Mouse (Mus musculus): Measurements from ENCODE around the gene Slc4a1.

Gene Slc4a1

GRCm38 (mm10) chr11:102375196-102376173 lies 9.5 kb upstream of the Slc4a1 start:
- no peak for DNase-seq (ENCODE audit: low read depth in 1 of 2, low spot score in 2 of 2)

GRCm38 (mm10) chr11:102374108-102374725 lies 8.2 kb upstream of the Slc4a1 start:
- no peak for DNase-seq (ENCODE audit: low read depth in 1 of 2, low spot score in 2 of 2)

GRCm38 (mm10) chr11:102373646-102374045 lies 7.6 kb upstream of the Slc4a1 start:
- no peak for DNase-seq (ENCODE audit: low read depth in 1 of 2, low spot score in 2 of 2)

DNA sequence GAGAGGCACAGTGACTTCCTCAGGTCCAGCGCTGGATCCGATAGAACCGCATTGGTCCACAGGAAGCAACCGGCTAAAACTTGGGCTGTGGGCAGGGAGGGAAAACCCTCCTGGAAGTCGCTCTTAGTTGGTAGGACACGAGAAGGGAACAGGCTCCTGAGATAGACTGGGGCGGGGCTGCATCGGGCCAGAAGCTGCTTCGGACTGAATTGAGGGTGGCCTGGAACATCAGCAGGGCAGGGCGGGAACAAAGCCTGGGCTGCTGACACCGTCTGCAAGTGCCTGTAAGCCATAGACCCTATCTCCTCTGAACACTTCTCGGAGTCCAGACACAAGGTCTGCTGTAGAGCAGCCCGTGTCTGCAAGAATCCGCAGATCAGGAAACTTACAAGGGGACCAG lies 6.9 kb upstream of the Slc4a1 start:
- no peak for DNase-seq (ENCODE audit: low read depth in 1 of 2, low spot score in 2 of 2)

GRCm38 (mm10) chr11:102371926-102372685 lies 6.1 kb upstream of the Slc4a1 start:
- DNase-seq (ENCODE audit: low read depth in 1 of 2, low spot score in 2 of 2), result no peak

DNA sequence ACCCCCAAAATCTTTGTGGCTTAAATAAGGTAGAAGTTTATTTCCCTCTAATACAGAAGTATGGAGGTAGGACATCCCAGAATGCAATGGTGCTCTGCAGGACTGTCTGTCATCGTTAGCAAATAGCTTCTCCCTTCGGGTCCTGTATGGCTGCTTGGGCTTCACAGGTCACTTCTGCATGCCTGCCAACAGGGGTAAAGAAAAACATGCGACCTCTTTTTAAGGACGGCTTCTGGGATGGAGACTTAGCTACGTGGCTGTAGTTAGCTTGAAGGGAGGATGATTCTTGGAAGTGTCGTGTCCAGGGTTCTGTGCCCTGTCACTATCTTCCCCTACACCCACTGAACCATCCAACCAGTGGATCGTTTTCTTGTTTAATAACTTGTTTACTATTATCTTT lies 4.3 kb upstream of the Slc4a1 start:
- no peak for DNase-seq (ENCODE audit: low read depth in 1 of 2, low spot score in 2 of 2)

DNA sequence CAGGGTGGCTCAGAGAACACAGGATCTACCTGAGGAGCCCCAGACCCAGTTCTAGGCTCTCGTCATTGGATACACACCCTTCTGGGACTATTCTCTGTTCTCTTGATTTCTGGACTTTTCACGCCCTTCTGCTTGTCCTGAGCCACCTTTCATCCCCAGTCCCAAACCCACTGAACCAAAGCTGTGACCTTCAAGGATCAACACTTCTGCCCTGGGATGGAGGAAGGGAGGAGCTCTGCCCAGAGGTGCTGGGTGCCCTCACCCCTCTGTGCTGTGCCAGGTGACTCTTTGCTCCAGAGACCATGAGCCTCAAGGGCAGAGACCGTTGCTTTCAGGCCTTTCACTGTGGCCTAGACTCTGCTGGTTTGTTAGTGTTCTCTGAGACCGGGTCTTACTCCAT lies 3.3 kb upstream of the Slc4a1 start:
- DNase-seq (ENCODE audit: low read depth in 1 of 2, low spot score in 2 of 2), result no peak

DNA sequence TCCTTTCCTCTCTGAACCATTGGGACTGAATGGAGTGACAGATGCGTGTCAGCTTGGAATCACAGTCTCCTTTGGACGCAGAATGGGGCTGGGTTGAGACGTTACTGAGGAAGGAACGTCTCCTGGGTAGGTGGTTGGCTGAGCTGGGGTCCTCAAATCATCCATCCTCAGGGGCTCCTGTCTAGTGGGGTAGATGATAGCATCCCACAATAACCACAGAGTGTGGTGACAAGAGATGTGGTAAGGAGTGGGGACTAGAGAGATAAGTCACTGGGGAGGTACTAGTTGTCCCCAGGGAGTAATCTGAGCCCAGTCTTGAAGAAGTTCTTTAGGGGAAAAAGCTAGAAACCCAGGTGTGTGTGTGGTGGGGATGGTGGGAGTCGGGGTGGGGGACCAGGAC lies 2.3 kb upstream of the Slc4a1 start:
- DNase-seq (ENCODE audit: low read depth in 1 of 2, low spot score in 2 of 2), result no peak

DNA sequence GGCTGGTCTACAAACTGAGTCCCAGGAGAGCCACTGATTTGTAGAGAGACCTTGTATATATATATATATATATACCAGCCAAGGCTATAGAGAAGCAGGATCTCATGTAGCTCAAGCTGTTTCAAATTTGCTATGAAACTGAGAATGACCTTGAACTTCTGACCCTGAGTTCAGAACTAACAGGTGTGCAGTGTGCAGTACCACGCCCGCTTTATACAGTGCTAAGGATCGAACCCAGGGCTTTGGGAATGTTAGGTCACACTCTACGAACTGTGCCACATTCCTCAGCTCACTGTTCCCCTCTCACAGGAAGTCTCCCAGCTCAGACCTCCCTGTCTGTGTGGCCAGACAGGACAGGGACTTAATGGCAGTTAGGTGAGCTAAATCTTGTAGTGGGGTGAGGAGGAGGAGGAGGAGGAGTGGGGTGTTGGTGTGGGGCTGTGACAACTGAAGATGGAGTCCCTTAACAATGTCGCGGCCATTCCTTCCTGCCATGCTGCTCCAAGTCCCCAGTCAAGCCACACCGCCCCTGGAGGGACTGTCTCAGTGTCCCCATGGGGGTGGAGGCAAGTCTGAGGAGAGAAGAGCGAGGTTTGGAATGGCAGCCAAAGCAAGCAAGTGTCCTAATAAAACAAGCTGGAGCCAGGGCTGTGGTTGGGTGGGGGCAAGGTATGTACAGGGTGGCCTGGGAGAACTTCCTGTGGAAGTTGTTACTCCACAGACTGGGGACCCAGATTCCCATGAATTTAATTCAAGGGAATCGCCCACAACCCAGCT lies 1.7 kb upstream of the Slc4a1 start:
- DNase-seq (ENCODE audit: low read depth in 1 of 2, low spot score in 2 of 2), result no peak

GRCm38 (mm10) chr11:102365699-102366098 lies 304 bp downstream of the Slc4a1 start:
- no peak for DNase-seq (ENCODE audit: low read depth in 1 of 2, low spot score in 2 of 2)

DNA sequence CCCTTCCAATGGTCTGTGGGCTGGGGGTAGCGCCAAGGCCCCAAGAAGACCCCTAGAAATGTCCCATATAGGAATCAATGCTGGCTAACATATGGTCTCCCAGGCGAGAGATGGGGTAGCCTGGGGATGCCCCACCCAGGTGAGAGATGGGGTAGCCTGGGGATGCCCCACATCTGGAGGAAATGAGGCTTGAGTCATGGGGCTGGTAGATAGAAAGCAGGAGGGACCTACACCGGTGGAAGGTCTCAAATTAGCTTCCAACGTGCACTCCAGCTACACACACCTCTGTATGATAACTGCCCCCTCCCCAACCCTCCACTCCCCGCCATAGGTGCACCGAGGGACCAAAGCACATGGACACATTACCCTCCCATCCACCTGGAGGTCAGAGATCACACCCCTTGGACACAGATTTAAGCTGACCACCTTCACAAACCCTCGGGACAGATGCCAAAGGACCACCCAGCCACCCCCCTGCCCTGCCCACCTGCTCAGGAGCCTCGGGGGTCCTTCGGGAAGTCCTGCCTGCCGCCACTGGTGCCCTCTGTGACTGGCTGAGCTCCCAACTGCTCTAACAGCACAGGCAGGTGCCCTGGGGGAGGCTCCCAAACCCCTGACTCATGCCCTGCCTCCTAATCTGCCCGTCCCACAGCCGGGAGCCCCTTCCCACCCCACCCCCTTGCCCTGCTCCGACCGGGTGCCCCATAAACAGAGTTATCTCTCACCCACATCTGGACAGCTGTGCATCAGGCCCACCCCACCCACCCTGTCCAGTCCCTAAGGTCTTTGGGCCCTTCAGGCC lies 1.2 kb downstream of the Slc4a1 start:
- DNase-seq (ENCODE audit: low read depth in 1 of 2, low spot score in 2 of 2), result no peak

DNA sequence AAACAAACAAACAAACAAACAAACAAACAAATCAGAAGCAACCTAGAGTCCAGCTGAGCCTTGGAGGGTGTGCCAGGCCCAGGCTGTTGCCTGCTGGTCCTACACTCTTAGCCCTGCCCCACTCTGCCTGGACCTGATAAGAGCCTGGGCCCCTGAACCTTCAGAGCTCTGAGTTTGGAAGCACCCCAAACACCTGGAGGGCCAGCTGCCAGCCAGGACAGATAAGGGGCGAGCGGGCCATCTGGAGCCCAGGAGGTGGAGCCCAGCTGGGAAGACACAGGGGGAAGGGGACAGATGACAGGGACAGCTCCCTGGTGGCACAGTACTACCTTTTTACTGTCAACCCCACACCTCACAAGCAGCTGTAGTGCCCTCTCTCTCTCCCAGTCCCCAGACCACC lies 2.4 kb downstream of the Slc4a1 start:
- no peak for DNase-seq (ENCODE audit: low read depth in 1 of 2, low spot score in 2 of 2)

DNA sequence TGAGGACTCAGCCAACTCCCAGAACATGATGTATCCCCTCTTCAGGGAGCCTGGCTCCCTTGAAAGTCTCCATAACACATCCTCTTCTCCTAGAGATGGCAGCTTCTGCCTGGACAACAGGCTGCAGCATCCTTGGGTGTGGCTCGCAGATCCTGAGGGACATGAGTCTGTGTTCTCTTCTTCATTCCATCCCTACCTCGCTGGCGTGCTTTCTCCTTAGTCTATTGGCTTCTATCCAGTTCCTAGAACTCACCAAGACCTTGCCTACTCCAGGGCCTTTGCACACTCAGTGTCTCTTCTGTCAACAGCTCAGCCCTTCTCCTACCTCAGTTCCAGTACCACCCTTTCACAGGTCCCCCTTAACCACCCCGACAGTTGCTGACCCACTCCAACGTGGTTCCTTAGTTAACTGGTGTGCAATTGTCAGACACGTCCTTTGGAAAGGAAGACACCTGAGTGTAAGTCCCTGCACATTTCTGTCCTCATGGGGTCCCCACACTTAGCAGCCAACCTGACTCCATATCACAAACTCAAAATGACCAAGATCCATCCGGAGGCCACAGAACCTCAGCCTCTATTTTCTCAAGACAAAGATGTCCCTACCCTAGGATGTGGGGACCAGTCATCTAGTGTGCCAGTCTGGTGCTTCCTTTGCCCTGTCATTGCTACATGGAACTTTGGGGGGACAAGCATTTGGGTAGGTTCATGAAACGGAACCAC lies 4.1 kb downstream of the Slc4a1 start:
- DNase-seq (ENCODE audit: low read depth in 1 of 2, low spot score in 2 of 2), result no peak

DNA sequence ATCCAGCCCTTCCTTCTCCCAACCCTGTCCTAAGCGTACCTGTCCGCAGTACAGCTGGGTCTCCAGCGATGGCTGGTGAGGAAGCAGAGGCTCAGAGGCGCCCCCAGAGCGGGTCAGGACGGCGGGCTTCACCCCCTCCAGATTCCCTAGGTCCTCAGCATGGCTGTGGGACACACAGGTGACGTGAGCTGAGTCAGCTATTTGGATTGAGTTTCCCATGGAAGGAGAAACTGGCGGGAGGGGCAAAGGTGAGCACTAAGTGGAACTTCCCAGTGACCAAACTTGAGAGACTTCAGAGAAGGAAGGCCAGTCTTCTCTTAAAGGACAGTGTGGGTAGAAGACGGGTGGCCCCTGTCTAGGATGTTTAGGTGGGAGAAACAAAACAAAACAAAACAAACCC lies 7.6 kb downstream of the Slc4a1 start:
- DNase-seq (ENCODE audit: low read depth in 1 of 2, low spot score in 2 of 2), result no peak

GRCm38 (mm10) chr11:102356636-102357350 lies 9.2 kb downstream of the Slc4a1 start:
- DNase-seq (ENCODE audit: low read depth in 1 of 2, low spot score in 2 of 2), result no peak

- DNase-seq (ENCODE audit: low read depth in 1 of 2, low spot score in 2 of 2), result no peak
Measured at GRCm38 (mm10) chr11:102356190-102356589, 9.8 kb downstream of the Slc4a1 start.

GRCm38 (mm10) chr11:102355501-102355900 lies 10.5 kb downstream of the Slc4a1 start:
- no peak for DNase-seq (ENCODE audit: low read depth in 1 of 2, low spot score in 2 of 2)

DNA sequence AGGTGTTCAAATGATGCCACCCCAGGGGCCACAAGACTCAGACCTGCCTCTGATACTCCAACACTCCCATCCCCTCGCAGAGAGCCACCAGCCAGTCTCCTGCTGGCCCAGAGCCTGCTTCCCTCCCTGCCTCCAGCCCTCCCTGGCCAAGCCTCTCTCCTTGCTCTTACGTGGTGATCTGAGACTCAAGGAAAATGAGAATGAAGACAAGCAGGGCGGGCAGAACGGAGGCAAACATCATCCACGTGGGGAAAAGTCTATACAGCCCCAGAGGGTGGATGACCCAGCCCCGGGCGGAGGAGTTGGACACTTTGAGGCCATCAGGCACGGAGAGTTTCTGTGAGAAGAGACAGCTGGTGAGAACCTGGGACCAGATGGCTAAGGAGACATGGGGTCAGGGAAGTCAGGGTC lies 13.0 kb downstream of the Slc4a1 start:
- DNase-seq (ENCODE audit: low read depth in 1 of 2, low spot score in 2 of 2), result no peak

DNA sequence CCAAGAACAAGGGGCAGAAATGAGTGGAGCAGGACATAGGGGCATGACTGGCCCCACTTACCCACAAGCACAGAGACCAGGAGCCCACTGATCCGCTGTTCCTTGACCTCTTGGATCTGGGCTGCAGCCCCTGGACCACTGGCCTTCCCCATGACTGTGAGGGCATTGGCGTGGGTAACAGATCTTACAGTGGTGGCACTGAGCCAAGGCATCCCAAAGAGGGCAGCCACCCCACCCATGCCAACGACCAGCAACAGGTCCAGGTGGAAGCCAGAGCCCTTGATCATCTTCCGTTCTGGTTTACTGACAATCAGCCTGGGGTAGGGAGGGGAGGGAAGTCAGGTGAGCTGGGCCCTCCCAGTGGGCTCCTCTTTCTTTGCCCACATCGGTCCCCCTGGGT lies 13.6 kb downstream of the Slc4a1 start:
- no peak for DNase-seq (ENCODE audit: low read depth in 1 of 2, low spot score in 2 of 2)

Measured in monocyte, adult 2 months (primary cell).